Mouse (Mus musculus): ENCODE measurements around the gene Ssr2.

Gene Ssr2

DNA sequence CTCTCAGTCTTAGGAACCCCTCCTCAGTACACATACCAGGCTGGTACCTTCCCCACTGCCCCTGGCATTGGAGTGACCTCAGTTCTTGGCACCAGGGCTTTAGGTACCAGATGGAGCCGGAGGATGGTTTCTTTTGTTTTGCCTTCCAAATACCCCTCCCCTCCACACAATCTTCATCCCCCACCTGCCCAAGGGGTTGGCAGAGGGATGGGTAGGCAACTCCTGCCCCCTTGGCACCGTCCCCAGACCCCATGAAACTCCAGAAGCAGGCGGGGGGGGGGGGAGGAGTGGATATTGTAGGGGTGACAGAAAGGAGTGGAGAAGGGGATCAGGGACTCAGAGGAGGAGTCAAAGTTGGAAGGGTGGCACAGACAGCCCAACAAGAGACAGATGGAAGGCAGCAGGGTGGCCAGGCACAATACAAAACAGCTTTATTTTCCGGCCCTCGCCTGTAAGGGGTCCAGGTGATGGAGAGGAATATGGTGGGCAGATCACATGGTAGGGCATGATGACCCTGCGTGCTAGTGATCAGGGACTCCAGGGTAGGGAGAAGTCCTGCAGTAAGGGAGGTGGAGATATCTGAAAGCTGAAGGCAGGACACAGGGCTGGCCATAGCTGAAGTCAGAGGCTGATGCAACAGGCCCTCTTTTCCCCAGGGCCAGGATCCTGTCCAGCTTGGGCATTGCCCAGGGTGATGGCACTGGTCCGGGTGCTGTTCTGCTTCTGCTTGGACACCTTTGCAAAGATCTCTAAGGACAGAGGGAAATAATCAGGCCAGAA, 33.9 kb upstream of the Ssr2 start:
- in situ Hi-C loops (cut with MboI, MseI): no loop called here

DNA sequence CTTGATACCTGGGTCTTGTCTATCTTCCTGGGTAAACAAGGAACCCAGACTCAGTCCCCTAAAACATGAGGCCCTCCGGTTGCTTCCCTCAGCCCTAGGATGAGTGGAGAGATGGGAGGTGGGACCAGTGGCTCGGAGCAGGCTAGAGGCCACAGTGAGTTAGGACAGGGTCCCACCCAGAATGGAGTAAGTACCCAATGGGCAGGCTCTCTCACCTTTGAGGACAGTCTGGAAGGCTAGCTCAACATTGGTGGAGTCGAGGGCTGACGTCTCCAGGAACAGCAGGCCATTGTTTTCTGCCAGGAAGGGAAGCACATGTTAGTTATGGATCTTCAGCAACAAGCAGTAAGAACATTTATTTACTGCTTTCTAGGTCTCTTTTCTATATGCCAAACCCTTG, 33.2 kb upstream of the Ssr2 start:
- in situ Hi-C loops (cut with MboI, MseI): no loop called here

DNA sequence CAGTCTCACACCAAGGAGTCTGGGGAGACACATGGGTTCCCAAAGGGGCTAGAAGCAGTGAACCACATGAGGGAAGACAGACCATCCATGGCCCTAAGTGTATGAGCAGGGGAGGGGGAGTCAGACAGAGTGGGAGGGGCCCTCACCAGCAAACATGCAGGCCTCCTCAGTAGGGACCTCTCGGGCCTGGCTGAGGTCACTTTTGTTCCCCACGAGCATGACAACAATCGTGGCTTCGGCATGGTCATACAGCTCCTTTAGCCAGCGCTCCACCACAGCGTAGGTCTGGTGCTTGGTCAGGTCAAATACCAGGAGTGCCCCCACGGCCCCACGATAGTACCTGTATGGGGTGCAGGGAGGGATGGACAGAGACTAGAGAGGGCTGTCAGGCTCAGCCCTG, 32.5 kb upstream of the Ssr2 start:
- in situ Hi-C loops (cut with MboI, MseI): no loop called here

DNA sequence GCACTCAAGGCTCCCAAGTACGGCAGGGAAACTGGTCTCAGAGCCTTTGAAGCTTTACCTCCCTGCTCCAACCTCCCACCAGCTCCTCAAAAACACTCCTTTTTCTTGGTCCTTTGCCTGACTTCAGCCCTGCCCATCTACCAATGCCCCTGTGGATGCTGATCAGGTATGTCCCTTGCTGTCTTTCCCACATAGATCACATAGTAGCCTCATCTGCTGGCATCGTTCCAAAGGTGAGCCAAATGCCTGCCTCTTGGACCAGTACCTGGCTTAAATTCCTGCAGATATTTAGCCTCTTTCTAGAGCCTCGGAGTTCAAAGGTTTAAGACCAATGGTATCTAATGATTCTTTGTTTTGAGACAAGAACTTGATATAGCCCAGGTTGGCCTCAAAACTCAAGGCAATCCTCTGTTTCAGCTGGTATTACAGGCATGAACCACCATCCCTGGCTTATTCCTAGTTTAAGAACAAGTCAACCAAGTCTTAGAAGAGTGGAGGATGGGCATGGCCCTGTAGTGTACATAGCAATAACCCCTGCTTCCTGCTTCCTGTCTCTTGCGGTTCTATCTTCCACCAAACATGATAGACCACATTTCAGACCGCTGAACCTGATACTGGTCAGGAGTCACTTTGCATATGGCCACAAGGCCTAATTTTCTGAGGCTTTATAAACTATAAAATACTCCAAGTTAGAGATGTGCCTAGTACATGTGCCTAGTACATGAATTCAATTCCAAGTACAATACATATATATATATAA, 31.8 kb upstream of the Ssr2 start:
- in situ Hi-C loops (cut with MboI, MseI): no loop called here

DNA sequence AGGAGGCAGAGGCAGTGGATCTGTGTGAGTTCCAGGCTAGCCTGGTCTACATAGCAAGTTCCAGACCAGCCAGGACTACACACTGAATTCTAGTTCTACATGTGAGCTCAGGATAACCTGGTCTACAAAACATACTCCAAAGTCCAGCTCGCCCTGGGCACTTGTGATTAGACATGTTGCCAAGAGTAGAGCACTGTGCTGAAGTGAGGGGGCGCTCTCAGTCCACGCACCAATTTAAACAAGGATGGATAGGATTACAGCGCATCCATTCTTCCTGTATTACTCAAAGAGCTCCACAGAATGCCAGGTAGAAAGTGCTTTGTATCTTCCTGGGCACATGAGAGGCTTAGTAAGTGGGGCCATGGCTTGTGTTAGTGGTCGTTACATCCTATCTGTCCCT, 31.2 kb upstream of the Ssr2 start:
- in situ Hi-C loops (cut with MboI, MseI): no loop called here

GRCm38 (mm10) chr3:88544955-88545591, 30.6 kb upstream of the Ssr2 start:
- in situ Hi-C loops (cut with MboI, MseI): no loop called here

DNA sequence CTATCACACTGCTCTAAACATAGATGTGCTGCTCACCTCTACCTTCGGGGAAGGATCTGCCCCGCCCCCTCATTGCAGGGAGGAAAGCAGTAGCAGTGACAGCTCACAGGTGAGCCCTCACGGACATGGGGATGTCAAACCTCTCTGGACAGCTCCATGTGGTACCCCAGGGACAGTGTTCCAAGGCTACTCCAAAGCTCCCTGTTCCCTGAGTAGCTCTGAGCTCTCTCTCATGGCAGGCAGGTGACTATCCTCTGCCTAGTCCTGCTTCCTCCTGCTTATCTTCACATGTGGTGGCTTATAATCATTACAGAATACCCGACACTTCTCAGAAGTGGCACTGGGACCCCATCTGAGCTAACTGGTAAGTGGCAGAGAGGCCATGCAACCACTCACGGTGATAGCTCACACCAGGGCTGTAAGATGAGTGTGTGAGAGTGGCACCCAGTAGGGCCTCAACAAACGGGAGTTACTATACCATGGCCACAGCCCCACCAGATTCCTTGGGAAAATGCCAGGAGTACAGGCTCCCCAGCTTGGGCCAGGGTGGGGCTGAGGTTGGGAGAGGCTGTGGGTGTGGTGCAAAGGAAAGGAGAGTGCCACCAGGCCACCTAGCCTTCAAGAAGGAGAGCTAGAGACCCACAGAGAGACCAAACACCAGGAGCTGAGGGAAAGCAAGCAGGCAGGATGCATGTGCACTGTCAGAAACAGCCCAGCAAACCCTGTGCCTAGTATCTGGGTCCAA, 28.8 kb upstream of the Ssr2 start:
- in situ Hi-C loops (cut with MboI, MseI): no loop called here

- in situ Hi-C loops (cut with MboI, MseI): no loop called here
These were observed 27.3 kb upstream of the Ssr2 start, which contains the start of gene Rab25 for GRCm38 (mm10) chr3:88548180-88548917. Rab25 (minus strand) TSS chr3:88548300.

DNA sequence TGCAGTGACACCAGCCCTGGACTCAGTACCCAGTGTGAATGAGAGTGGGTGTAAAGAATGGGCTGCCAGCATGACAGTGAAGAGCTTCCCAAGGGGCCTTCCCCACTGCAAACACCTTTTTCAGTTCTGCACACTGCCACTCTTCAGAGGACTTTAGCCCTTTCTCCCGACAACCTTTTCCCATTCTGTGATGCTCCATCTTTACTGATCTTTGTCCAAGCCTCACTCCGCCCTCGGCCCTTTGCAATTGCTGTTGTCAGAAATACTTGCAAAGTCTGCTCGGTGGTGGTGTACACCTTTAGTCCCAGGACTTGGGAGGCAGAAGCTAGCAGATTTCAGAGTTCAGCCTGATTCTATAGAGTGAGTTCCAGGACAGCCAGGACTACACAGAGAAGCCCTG, 24.1 kb upstream of the Ssr2 start:
- in situ Hi-C loops (cut with MboI, MseI): no loop called here

- in situ Hi-C loops (cut with MboI, MseI): no loop called here
These were observed 23.5 kb upstream of the Ssr2 start for GRCm38 (mm10) chr3:88552082-88552645.

DNA sequence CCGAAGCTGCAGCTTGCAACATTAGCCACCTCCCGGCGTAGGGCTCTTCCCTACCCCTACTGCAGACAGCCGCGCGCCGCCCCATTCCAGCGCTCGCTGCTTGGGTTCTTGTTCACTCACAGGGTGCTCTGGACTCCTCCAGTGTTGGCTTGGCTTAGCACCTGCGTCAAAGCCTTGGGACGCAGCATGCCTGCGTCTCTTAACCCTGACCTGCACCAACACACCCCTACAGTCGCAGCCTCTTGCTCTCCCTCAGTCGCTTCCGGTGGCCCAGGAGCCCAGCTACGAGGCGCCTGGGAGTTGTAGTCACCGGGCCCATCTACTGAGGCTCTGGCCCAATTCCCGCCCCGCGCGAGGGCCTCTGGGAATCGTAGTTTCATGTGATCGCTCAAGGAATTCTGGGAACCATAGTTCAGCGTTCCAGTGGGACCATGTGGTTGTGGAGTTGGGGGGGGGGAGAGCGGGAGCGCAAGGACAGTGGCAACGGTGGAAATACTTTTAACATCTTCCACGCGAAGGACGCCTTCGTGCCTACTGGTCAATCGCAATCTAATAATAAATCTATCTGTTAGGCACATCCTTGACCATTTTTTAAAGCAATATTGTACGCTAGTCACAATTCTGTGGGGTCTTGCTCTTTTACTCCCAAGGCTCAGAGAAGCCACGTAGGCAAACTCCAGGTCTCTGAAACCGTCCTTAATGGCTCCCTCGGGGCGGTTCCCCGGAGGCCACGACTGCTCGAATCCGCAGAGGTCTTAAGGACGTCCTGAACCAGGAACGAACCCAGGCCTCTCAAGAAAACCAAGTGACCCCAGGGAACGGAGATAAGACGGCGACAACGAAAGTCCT, 22.8 kb upstream of the Ssr2 start, which contains the start of gene Lamtor2:
TSS of gene Lamtor2 (minus strand) at position 399 of the 849 bp plus-strand sequence.
- in situ Hi-C loops (cut with MboI, MseI): no loop called here

GRCm38 (mm10) chr3:88553525-88553879, 22.2 kb upstream of the Ssr2 start, which contains the start of gene Ubqln4:
Ubqln4 (plus strand) TSS chr3:88553758.
- in situ Hi-C loops (cut with MboI, MseI): no loop called here

- in situ Hi-C loops (cut with MboI, MseI): no loop called here
These were observed 21.6 kb upstream of the Ssr2 start for GRCm38 (mm10) chr3:88553880-88554586.

GRCm38 (mm10) chr3:88555069-88555605, 20.5 kb upstream of the Ssr2 start:
- in situ Hi-C loops (cut with MboI, MseI): no loop called here

GRCm38 (mm10) chr3:88555731-88556130, 19.9 kb upstream of the Ssr2 start:
- in situ Hi-C loops (cut with MboI, MseI): no loop called here

GRCm38 (mm10) chr3:88556616-88557015, 19.1 kb upstream of the Ssr2 start:
- in situ Hi-C loops (cut with MboI, MseI): no loop called here

DNA sequence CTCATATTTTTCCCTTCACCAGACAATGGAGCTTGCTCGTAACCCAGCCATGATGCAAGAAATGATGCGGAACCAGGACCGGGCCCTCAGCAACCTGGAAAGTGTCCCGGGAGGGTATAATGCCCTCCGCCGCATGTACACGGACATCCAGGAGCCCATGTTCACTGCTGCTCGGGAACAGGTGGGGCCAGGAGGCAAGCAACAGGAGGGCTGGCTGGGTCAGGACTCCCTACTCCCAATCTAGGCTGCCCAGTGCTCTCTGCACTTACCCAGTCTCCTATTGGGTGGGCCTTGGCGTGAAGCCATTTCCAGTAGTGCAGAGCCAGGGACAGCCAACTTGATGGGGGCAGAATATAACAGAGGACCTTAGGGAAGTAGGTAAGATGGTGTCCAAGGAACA, 16.1 kb upstream of the Ssr2 start:
- in situ Hi-C loops (cut with MboI, MseI): no loop called here

DNA sequence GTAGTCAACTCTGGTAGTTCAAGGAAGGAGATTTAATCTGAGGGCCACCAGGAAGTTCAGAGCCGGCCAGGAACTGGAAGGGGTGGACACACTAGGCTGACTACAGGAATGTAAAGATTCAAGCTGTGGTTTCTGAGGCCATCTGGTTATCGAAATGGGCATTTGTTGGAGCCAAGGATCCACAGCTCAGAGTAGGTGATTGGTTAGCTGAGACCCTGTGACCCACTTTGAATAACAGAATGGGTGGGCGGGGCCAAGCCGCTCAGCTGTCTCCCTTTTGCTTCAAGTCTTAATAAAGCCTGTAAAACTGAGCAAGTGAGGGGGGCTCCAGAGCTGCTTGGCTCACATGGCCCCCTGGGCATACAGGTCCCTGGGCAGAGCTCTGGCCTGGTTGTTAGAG, 13.7 kb upstream of the Ssr2 start:
- in situ Hi-C loops (cut with MboI, MseI): no loop called here

DNA sequence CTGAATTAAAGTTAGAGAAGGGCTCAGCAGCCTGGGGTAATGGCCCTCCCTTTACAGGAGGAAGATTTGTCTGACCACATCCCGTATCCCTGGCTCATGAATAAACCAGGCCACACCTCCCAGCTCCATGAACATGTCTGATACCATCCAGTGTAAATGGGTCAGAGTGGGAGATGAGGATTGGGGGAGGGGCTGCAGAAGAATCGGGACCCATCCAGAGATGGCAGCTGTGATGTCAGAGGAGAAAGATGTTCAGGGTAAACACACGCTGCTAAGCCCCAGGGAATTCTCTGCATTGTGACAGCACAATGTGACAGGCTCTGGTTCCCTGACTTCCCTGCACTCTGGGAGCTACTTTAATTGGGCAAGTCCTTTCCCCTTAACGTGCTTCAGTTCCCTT, 12.2 kb upstream of the Ssr2 start:
- in situ Hi-C loops (cut with MboI, MseI): no loop called here
